Mouse (Mus musculus): Measurements from ENCODE around the gene Mgmt.

Gene Mgmt

GRCm38 (mm10) chr7:137002431-137002830 lies 108.0 kb downstream of the Mgmt start:
- no peak for DNase-seq (ENCODE audit: low spot score)

- no peak for DNase-seq (ENCODE audit: low spot score)
Observed at GRCm38 (mm10) chr7:137005293-137005692, 110.9 kb downstream of the Mgmt start.

- no peak for DNase-seq (ENCODE audit: low spot score)
Observed at GRCm38 (mm10) chr7:137008321-137008720, 113.9 kb downstream of the Mgmt start.

GRCm38 (mm10) chr7:137009732-137010275 lies 115.4 kb downstream of the Mgmt start:
- DNase-seq (ENCODE audit: low spot score), result no peak

- no peak for DNase-seq (ENCODE audit: low spot score)
Observed at GRCm38 (mm10) chr7:137010451-137010850, 116.0 kb downstream of the Mgmt start.

- DNase-seq (ENCODE audit: low spot score), result no peak
Observed at GRCm38 (mm10) chr7:137012687-137013086, 118.3 kb downstream of the Mgmt start.

GRCm38 (mm10) chr7:137013433-137013832 lies 119.0 kb downstream of the Mgmt start:
- DNase-seq (ENCODE audit: low spot score), result no peak

- no peak for DNase-seq (ENCODE audit: low spot score)
Observed at GRCm38 (mm10) chr7:137018614-137019013, 124.2 kb downstream of the Mgmt start.

- DNase-seq (ENCODE audit: low spot score), result no peak
Observed at GRCm38 (mm10) chr7:137020195-137020594, 125.8 kb downstream of the Mgmt start.

- no peak for DNase-seq (ENCODE audit: low spot score)
Observed at GRCm38 (mm10) chr7:137030789-137031188, 136.4 kb downstream of the Mgmt start.

GRCm38 (mm10) chr7:137033177-137033576 lies 138.8 kb downstream of the Mgmt start:
- DNase-seq (ENCODE audit: low spot score), result no peak

- DNase-seq (ENCODE audit: low spot score), result no peak
Observed at GRCm38 (mm10) chr7:137034986-137035385, 140.6 kb downstream of the Mgmt start.

- DNase-seq (ENCODE audit: low spot score), result no peak
Observed at GRCm38 (mm10) chr7:137035916-137036315, 141.5 kb downstream of the Mgmt start.

GRCm38 (mm10) chr7:137037471-137037870 lies 143.1 kb downstream of the Mgmt start:
- DNase-seq (ENCODE audit: low spot score), result peak; percentile 16

- DNase-seq (ENCODE audit: low spot score), result peak; percentile 4
Observed at GRCm38 (mm10) chr7:137037872-137038271, 143.5 kb downstream of the Mgmt start.

GRCm38 (mm10) chr7:137038311-137038945 lies 144.0 kb downstream of the Mgmt start:
- no peak for DNase-seq (ENCODE audit: low spot score)

GRCm38 (mm10) chr7:137038946-137039320 lies 144.5 kb downstream of the Mgmt start:
- no peak for DNase-seq (ENCODE audit: low spot score)

- no peak for DNase-seq (ENCODE audit: low spot score)
Observed at GRCm38 (mm10) chr7:137040646-137041045, 146.2 kb downstream of the Mgmt start.

GRCm38 (mm10) chr7:137046891-137047290 lies 152.5 kb downstream of the Mgmt start:
- DNase-seq (ENCODE audit: low spot score), result no peak

- peak; percentile 19 for DNase-seq (ENCODE audit: low spot score)
Observed at GRCm38 (mm10) chr7:137048086-137048922, 153.9 kb downstream of the Mgmt start.

GRCm38 (mm10) chr7:137054343-137054742 lies 159.9 kb downstream of the Mgmt start:
- no peak for DNase-seq (ENCODE audit: low spot score)

GRCm38 (mm10) chr7:137056126-137056525 lies 161.7 kb downstream of the Mgmt start:
- no peak for DNase-seq (ENCODE audit: low spot score)

- no peak for DNase-seq (ENCODE audit: low spot score)
Observed at GRCm38 (mm10) chr7:137060488-137060887, 166.1 kb downstream of the Mgmt start.
